Mouse (Mus musculus): ENCODE measurements at regions not wholly inside any gene's neighbourhood (a gene's known extent, or its start where the extent isn't known, plus 50 kb on each side); places are given as distances from the start of the nearest gene placed in this dataset.

- H3K9ac ChIP-seq (replicated peaks; ENCODE audit: low read depth, low read length) = no peak overlapping the region
- peaks cover 12% of the 10 kb centered on the region; the same call in 1 of the 2 replicates for H3K4me1 ChIP-seq (replicated peaks; ENCODE audit: control insufficient read depth, insufficient read depth, low read length)
- no peaks in the 10 kb centered on the region for H3K27me3 ChIP-seq (replicated peaks; ENCODE audit: control insufficient read depth, insufficient read depth, low read length)
- H3K4me2 ChIP-seq (ENCODE audit: low read length) = no peak overlapping the region
- H3K9me3 ChIP-seq (ENCODE audit: control insufficient read depth, low read length) = no peaks in the 10 kb centered on the region
- H3K4me3 ChIP-seq (replicated peaks; ENCODE audit: low read length) = no peak overlapping the region
- H3K36me3 ChIP-seq (ENCODE audit: control insufficient read depth, insufficient read depth) = no peaks in the 10 kb centered on the region
- WGBS = 81% methylated on average over 1 of the region's 1 CpGs
- ATAC-seq = no peak
- no peak overlapping the region for H3K27ac ChIP-seq (ENCODE audit: low read length)
Observed at GRCm38 (mm10) chr3:38656790-38657189, 172.1 kb upstream of the Ankrd50 start.

- Histone ChIP-seq H3K4me2 (ENCODE audit: low read length) (no peak overlapping the region), H3K36me3 (ENCODE audit: control insufficient read depth, insufficient read depth) (no peaks in the 10 kb centered on the region), H3K27ac (ENCODE audit: low read length) (no peak overlapping the region), H3K9ac (replicated peaks; ENCODE audit: low read depth, low read length) (no peak overlapping the region), H3K9me3 (ENCODE audit: control insufficient read depth, low read length) (no peaks in the 10 kb centered on the region), H3K4me1 (replicated peaks; ENCODE audit: control insufficient read depth, insufficient read depth, low read length) (peaks cover 12% of the 10 kb centered on the region; the same call in 1 of the 2 replicates), H3K27me3 (replicated peaks; ENCODE audit: control insufficient read depth, insufficient read depth, low read length) (no peaks in the 10 kb centered on the region), H3K4me3 (replicated peaks; ENCODE audit: low read length) (no peak overlapping the region)
- WGBS = 42% methylated on average over 4 of the region's 4 CpGs
- peak; percentile 54 for ATAC-seq
Observed at GRCm38 (mm10) chr3:38653928-38654327, 169.3 kb upstream of the Ankrd50 start.

- peak; percentile 54 for ATAC-seq
- 25% methylated on average over 5 of the region's 5 CpGs for WGBS
- Histone ChIP-seq H3K4me3 (replicated peaks; ENCODE audit: low read length) (no peak overlapping the region), H3K4me2 (ENCODE audit: low read length) (no peak overlapping the region), H3K27ac (ENCODE audit: low read length) (no peak overlapping the region), H3K4me1 (replicated peaks; ENCODE audit: control insufficient read depth, insufficient read depth, low read length) (peaks cover 12% of the 10 kb centered on the region; the same call in 1 of the 2 replicates), H3K27me3 (replicated peaks; ENCODE audit: control insufficient read depth, insufficient read depth, low read length) (no peaks in the 10 kb centered on the region), H3K36me3 (ENCODE audit: control insufficient read depth, insufficient read depth) (no peaks in the 10 kb centered on the region), H3K9ac (replicated peaks; ENCODE audit: low read depth, low read length) (no peak overlapping the region), H3K9me3 (ENCODE audit: control insufficient read depth, low read length) (no peaks in the 10 kb centered on the region)
Observed at GRCm38 (mm10) chr3:38652985-38653685, 168.5 kb upstream of the Ankrd50 start.

GRCm38 (mm10) chr3:38650176-38650575, 165.5 kb upstream of the Ankrd50 start:
- Histone ChIP-seq H3K4me2 (ENCODE audit: low read length) (no peak overlapping the region), H3K4me3 (replicated peaks; ENCODE audit: low read length) (no peak overlapping the region), H3K4me1 (replicated peaks; ENCODE audit: control insufficient read depth, insufficient read depth, low read length) (peaks cover 10% of the 10 kb centered on the region; the same call in 1 of the 2 replicates), H3K9me3 (ENCODE audit: control insufficient read depth, low read length) (no peaks in the 10 kb centered on the region), H3K36me3 (ENCODE audit: control insufficient read depth, insufficient read depth) (no peaks in the 10 kb centered on the region), H3K27me3 (replicated peaks; ENCODE audit: control insufficient read depth, insufficient read depth, low read length) (no peaks in the 10 kb centered on the region), H3K27ac (ENCODE audit: low read length) (no peak overlapping the region), H3K9ac (replicated peaks; ENCODE audit: low read depth, low read length) (no peak overlapping the region)
- ATAC-seq = no peak
- WGBS = 85% methylated on average over 4 of the region's 4 CpGs

GRCm38 (mm10) chr3:38648633-38649032, 164.0 kb upstream of the Ankrd50 start:
- H3K27me3 ChIP-seq (replicated peaks; ENCODE audit: control insufficient read depth, insufficient read depth, low read length) = no peaks in the 10 kb centered on the region
- no peak overlapping the region for H3K4me2 ChIP-seq (ENCODE audit: low read length)
- no peak for ATAC-seq
- no peak overlapping the region for H3K27ac ChIP-seq (ENCODE audit: low read length)
- H3K36me3 ChIP-seq (ENCODE audit: control insufficient read depth, insufficient read depth) = no peaks in the 10 kb centered on the region
- WGBS = 84% methylated on average over 4 of the region's 4 CpGs
- peaks cover 6% of the 10 kb centered on the region; the same call in 1 of the 2 replicates for H3K4me1 ChIP-seq (replicated peaks; ENCODE audit: control insufficient read depth, insufficient read depth, low read length)
- H3K9ac ChIP-seq (replicated peaks; ENCODE audit: low read depth, low read length) = no peak overlapping the region
- no peaks in the 10 kb centered on the region for H3K9me3 ChIP-seq (ENCODE audit: control insufficient read depth, low read length)
- H3K4me3 ChIP-seq (replicated peaks; ENCODE audit: low read length) = no peak overlapping the region

GRCm38 (mm10) chr3:38647737-38648330, 163.2 kb upstream of the Ankrd50 start:
- Histone ChIP-seq H3K27me3 (replicated peaks; ENCODE audit: control insufficient read depth, insufficient read depth, low read length) (no peaks in the 10 kb centered on the region), H3K4me1 (replicated peaks; ENCODE audit: control insufficient read depth, insufficient read depth, low read length) (no peaks in the 10 kb centered on the region), H3K9ac (replicated peaks; ENCODE audit: low read depth, low read length) (no peak overlapping the region), H3K9me3 (ENCODE audit: control insufficient read depth, low read length) (no peaks in the 10 kb centered on the region), H3K36me3 (ENCODE audit: control insufficient read depth, insufficient read depth) (no peaks in the 10 kb centered on the region), H3K27ac (ENCODE audit: low read length) (no peak overlapping the region), H3K4me2 (ENCODE audit: low read length) (no peak overlapping the region), H3K4me3 (replicated peaks; ENCODE audit: low read length) (no peak overlapping the region)
- no peak for ATAC-seq
- 87% methylated on average over 7 of the region's 7 CpGs for WGBS

- WGBS = 62% methylated on average over 1 of the region's 1 CpGs
- no peak overlapping the region for H3K27ac ChIP-seq (ENCODE audit: low read length)
- no peaks in the 10 kb centered on the region for H3K4me1 ChIP-seq (replicated peaks; ENCODE audit: control insufficient read depth, insufficient read depth, low read length)
- H3K4me2 ChIP-seq (ENCODE audit: low read length) = no peak overlapping the region
- ATAC-seq = no peak
- no peak overlapping the region for H3K4me3 ChIP-seq (replicated peaks; ENCODE audit: low read length)
- H3K9me3 ChIP-seq (ENCODE audit: control insufficient read depth, low read length) = no peaks in the 10 kb centered on the region
- no peaks in the 10 kb centered on the region for H3K27me3 ChIP-seq (replicated peaks; ENCODE audit: control insufficient read depth, insufficient read depth, low read length)
- no peaks in the 10 kb centered on the region for H3K36me3 ChIP-seq (ENCODE audit: control insufficient read depth, insufficient read depth)
- no peak overlapping the region for H3K9ac ChIP-seq (replicated peaks; ENCODE audit: low read depth, low read length)
Observed at GRCm38 (mm10) chr3:38641733-38642132, 157.1 kb upstream of the Ankrd50 start.

- H3K9me3 ChIP-seq (ENCODE audit: control insufficient read depth, low read length) = no peaks in the 10 kb centered on the region
- no peak for ATAC-seq
- no peak overlapping the region for H3K9ac ChIP-seq (replicated peaks; ENCODE audit: low read depth, low read length)
- H3K36me3 ChIP-seq (ENCODE audit: control insufficient read depth, insufficient read depth) = no peaks in the 10 kb centered on the region
- no peaks in the 10 kb centered on the region for H3K27me3 ChIP-seq (replicated peaks; ENCODE audit: control insufficient read depth, insufficient read depth, low read length)
- H3K4me3 ChIP-seq (replicated peaks; ENCODE audit: low read length) = no peak overlapping the region
- H3K4me2 ChIP-seq (ENCODE audit: low read length) = no peak overlapping the region
- H3K27ac ChIP-seq (ENCODE audit: low read length) = no peak overlapping the region
- H3K4me1 ChIP-seq (replicated peaks; ENCODE audit: control insufficient read depth, insufficient read depth, low read length) = no peaks in the 10 kb centered on the region
- WGBS = 76% methylated on average over 4 of the region's 4 CpGs
Observed at GRCm38 (mm10) chr3:38636806-38637205, 152.2 kb upstream of the Ankrd50 start.

- Histone ChIP-seq H3K4me1 (replicated peaks; ENCODE audit: control insufficient read depth, insufficient read depth, low read length) (no peaks in the 10 kb centered on the region), H3K27me3 (replicated peaks; ENCODE audit: control insufficient read depth, insufficient read depth, low read length) (no peaks in the 10 kb centered on the region), H3K36me3 (ENCODE audit: control insufficient read depth, insufficient read depth) (no peaks in the 10 kb centered on the region), H3K27ac (ENCODE audit: low read length) (no peak overlapping the region), H3K4me3 (replicated peaks; ENCODE audit: low read length) (no peak overlapping the region), H3K4me2 (ENCODE audit: low read length) (no peak overlapping the region), H3K9me3 (ENCODE audit: control insufficient read depth, low read length) (no peaks in the 10 kb centered on the region), H3K9ac (replicated peaks; ENCODE audit: low read depth, low read length) (no peak overlapping the region)
- ATAC-seq = no peak
- WGBS = 78% methylated on average over 7 of the region's 7 CpGs
Observed at GRCm38 (mm10) chr3:38633347-38633746, 148.7 kb upstream of the Ankrd50 start.

All from forebrain, embryonic 16.5 days (tissue).